Comparison of ENCODE assay signal across 13 mouse cellular contexts in genomic region chr3:51713233-51713632, GRCm38 (mm10). TPM values are rescaled to one million over a fixed set of nuclear protein-coding genes. Genes with fewer than 3 reads are reported as not detected.
DNase-seq lines count a peak whose midpoint lies in the region; ATAC-seq and TF ChIP-seq lines count a peak whose summit lies in the region.
"Had no signal": no experiment of that assay in that cellular context is flagged by ENCODE, and none has a peak within 500 bp of the region (broad histone marks: within the 10 kb centered on the region; RNA-seq: fewer than 3 reads in every experiment).

No protein-coding gene starts in this region.

- peak overlapping the region; percentile 6; the same call in 1 of the 2 replicates for H3K27ac ChIP-seq in gastrocnemius, adult 2 months
- H3K27ac ChIP-seq in kidney, embryonic 16.5 days (ENCODE audit: low read length) = peak overlapping the region; percentile 74
- peak overlapping the region; percentile 77 for H3K27ac ChIP-seq in liver, embryonic 13.5 days
- H3K27ac ChIP-seq: left cerebral cortex, adult 2 months had no signal

- TF ChIP-seq CTCF in gastrocnemius, adult 2 months (IDR thresholded peaks at IDR 0.05) = no peak

- no peak for ATAC-seq in kidney, embryonic 16.5 days (ENCODE audit: low FRiP score, low TSS enrichment)
- ATAC-seq in liver, embryonic 13.5 days (ENCODE audit: low read depth) = no peak
- ATAC-seq: forebrain, embryonic 14.5 days had no signal

- no peaks in the 10 kb centered on the region for H3K9me3 ChIP-seq in kidney, embryonic 16.5 days (ENCODE audit: low read length)
- no peaks in the 10 kb centered on the region for H3K9me3 ChIP-seq in liver, embryonic 13.5 days (replicated peaks)

- no peak overlapping the region for H3K9ac ChIP-seq in kidney, embryonic 16.5 days (replicated peaks; ENCODE audit: low read length)
- peak overlapping the region; percentile 54; the same call in 1 of the 2 replicates for H3K9ac ChIP-seq in liver, embryonic 13.5 days

- no peak overlapping the region for H3K4me2 ChIP-seq in kidney, embryonic 16.5 days (replicated peaks; ENCODE audit: low read depth, low read length)
- H3K4me2 ChIP-seq in liver, embryonic 13.5 days = 0 out of 2 replicates have a peak overlapping the region, but pooled peaks have one; percentile 0

- WGBS in kidney, embryonic 16.5 days = 12% methylated on average over 8 of the region's 8 CpGs
- 46% methylated on average over 8 of the region's 8 CpGs for WGBS in liver, embryonic 13.5 days (ENCODE audit: insufficient replicate concordance)

- no peaks in the 10 kb centered on the region for H3K27me3 ChIP-seq in kidney, embryonic 16.5 days (ENCODE audit: insufficient read depth, low read length)
- H3K27me3 ChIP-seq in liver, embryonic 13.5 days = no peaks in the 10 kb centered on the region

- H3K36me3 ChIP-seq in kidney, embryonic 16.5 days (ENCODE audit: insufficient read depth, low read length) = no peaks in the 10 kb centered on the region
- no peaks in the 10 kb centered on the region for H3K36me3 ChIP-seq in liver, embryonic 13.5 days

- no peak for DNase-seq in gastrocnemius, adult 2 months
- DNase-seq in gastrocnemius, postnatal 4 days (ENCODE audit: low spot score in 2 of 2) = no peak
- no peak for DNase-seq in kidney, postnatal 25 days
- DNase-seq in embryo, embryonic 11 days = peak; percentile 79
- DNase-seq in liver, embryonic 13.5 days = no peak
- no peak for DNase-seq in ovary, postnatal 10 days (ENCODE audit: low spot score)
- DNase-seq in right cerebral cortex, postnatal 14 days = no peak
- DNase-seq: adrenal gland, postnatal 10 days; cerebellum, adult 9-10 months; retina, postnatal 1 day had no signal

- no peak overlapping the region for H3K4me3 ChIP-seq in gastrocnemius, adult 2 months
- no peak overlapping the region for H3K4me3 ChIP-seq in kidney, embryonic 16.5 days (ENCODE audit: low read length)
- no peak overlapping the region for H3K4me3 ChIP-seq in liver, embryonic 13.5 days (replicated peaks)
- H3K4me3 ChIP-seq: left cerebral cortex, adult 2 months had no signal

- H3K4me1 ChIP-seq in kidney, embryonic 16.5 days (ENCODE audit: insufficient read depth, low read length) = peaks cover 53% of the 10 kb centered on the region
- peaks cover 66% of the 10 kb centered on the region for H3K4me1 ChIP-seq in liver, embryonic 13.5 days (replicated peaks)

- intact Hi-C loops in gastrocnemius, adult 2 months (cut with DNase I) = no loop called here

RNA-seq across cellular contexts. Expression of gene Mgst2, which starts 53.1 kb away (rescaled TPM):
- total RNA-seq in gastrocnemius, adult 2 months (2021) = under 1 TPM; 0.39 to 0.61 TPM
- total RNA-seq in gastrocnemius, postnatal 4 days (2021) = 1 to 10 TPM; 2.0 to 2.2 TPM
- 1.1 and 1.6 TPM in 2 replicates for polyA plus RNA-seq in kidney, embryonic 16.5 days (2015; fragmentation: Nextera tagmentation; extraction: Ambion mirVana)
- polyA plus RNA-seq in liver, embryonic 13.5 days (2015; fragmentation: Nextera tagmentation; extraction: Ambion mirVana) = 16.5 and 18.8 TPM in 2 replicates
- total RNA-seq: left cerebral cortex, adult 2 months had no signal
- polyA plus RNA-seq: forebrain, embryonic 14.5 days had no signal

Comparison
In these comparisons a context has a peak if more than half of its experiments do, and no peak if none do; other contexts are left out.
1. H3K27ac ChIP-seq: peak in every context shown above with its lines; median percentile 77 in liver, embryonic 13.5 days; 74 in kidney, embryonic 16.5 days; 6 in gastrocnemius, adult 2 months.